Mouse (Mus musculus): ENCODE results near the gene Nt5c3. TPM values are rescaled to one million over a fixed set of nuclear protein-coding genes. Genes with fewer than 3 reads are reported as not detected.
A peak's percentile ranks its signal among the peaks of the same experiment; 100 is the strongest.
"Not testable (repeated sequence)": the region's sequence is repeated elsewhere in the genome, so short reads cannot be mapped to it uniquely, and the experiment has no call there.

The Nt5c3 gene
- polyA plus RNA-seq, 1 experiment from 2014 or later = 164 TPM

DNA sequence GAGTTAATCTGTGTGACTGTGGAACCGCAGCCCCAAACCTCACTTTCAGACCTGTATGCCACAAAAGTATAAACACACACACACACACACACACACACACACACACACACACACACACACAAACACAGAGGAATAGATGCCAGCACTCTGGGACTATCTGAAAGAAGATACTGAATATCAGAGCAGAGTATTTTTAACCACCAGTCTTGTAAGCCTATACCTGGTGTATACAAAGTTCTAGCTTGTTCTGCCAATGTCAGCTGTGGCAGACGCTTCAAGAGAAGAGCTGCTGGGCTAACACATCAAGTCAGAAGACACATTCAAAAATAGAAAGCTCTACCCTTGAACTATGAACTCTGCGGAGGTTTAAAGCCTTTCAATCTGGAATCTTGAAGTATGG, 24.1 kb downstream of the Nt5c3 start:
- peaks cover 2% of the 10 kb centered on the region; the same call in 1 of the 2 replicates for H3K36me3 ChIP-seq (ENCODE audit: control insufficient read depth, insufficient read depth, low read length)
- no peaks in the 10 kb centered on the region for H3K9me3 ChIP-seq (ENCODE audit: control insufficient read depth, low read length)
- no peak overlapping the region for H3K9ac ChIP-seq (ENCODE audit: low read depth, low read length)
- peaks cover 33% of the 10 kb centered on the region for H3K4me1 ChIP-seq (replicated peaks; ENCODE audit: control insufficient read depth, insufficient read depth, low read length)
- no peak overlapping the region for H3K27ac ChIP-seq (ENCODE audit: low read depth, low read length)
- ATAC-seq (replicated peaks; ENCODE audit: low FRiP score) (no peak), DNase-seq (ENCODE audit: low spot score) (no peak)
- WGBS = 80% methylated on average over 3 of the region's 3 CpGs
- H3K27me3 ChIP-seq (replicated peaks; ENCODE audit: control insufficient read depth, insufficient read depth, low read length) = no peaks in the 10 kb centered on the region
- no peak overlapping the region for H3K4me3 ChIP-seq (ENCODE audit: low read depth, low read length)
- no peak overlapping the region for H3K4me2 ChIP-seq

DNA sequence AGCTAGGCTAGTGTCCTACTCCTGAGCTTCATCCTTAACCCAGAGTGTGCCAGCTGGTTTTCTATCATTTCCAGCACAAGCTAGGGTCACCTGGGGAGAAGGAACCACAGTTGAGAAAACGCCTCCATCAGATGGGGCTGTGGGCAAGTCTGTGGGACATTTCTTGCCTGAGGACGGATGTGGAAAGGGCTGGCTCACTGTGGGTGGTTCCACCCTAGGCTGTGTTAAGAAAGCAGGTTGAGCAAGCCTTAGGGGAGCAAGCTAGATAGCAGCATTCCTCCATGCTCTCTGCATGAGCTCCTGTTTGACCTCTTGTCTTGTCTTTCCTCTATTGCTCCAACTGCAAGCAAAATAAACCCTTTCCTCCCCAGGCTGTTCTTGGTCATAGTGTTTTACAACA, 33.0 kb downstream of the Nt5c3 start:
- Histone ChIP-seq H3K4me1 (replicated peaks; ENCODE audit: control insufficient read depth, insufficient read depth, low read length) (no peaks in the 10 kb centered on the region), H3K4me2 (no peak overlapping the region), H3K9me3 (ENCODE audit: control insufficient read depth, low read length) (no peaks in the 10 kb centered on the region), H3K27ac (ENCODE audit: low read depth, low read length) (no peak overlapping the region), H3K27me3 (replicated peaks; ENCODE audit: control insufficient read depth, insufficient read depth, low read length) (no peaks in the 10 kb centered on the region), H3K4me3 (ENCODE audit: low read depth, low read length) (no peak overlapping the region), H3K36me3 (ENCODE audit: control insufficient read depth, insufficient read depth, low read length) (peaks cover 30% of the 10 kb centered on the region), H3K9ac (ENCODE audit: low read depth, low read length) (no peak overlapping the region)
- DNase-seq (ENCODE audit: low spot score) (no peak), ATAC-seq (replicated peaks; ENCODE audit: low FRiP score) (no peak)
- WGBS = 69% methylated on average over 2 of the region's 2 CpGs

DNA sequence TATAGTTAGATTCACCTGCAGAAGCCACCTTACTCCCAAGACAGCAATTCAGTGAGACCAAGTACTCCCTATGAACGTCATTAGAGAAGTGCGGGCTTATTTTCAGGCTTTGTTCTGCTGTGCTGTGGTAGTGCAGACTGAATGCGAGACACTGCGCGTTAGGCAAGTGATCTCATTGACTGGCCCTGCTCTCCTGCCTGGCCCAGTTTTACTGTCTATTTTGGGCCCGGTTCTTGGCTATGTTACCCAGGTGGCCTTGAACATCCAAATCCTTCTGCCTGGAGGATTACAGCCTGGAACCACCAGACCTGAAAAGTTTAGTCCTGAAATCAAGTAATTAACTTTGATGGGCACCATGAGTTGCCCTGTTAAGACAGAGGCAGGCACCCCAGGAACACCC, 35.2 kb downstream of the Nt5c3 start:
- Histone ChIP-seq H3K4me1 (replicated peaks; ENCODE audit: control insufficient read depth, insufficient read depth, low read length) (no peaks in the 10 kb centered on the region), H3K36me3 (ENCODE audit: control insufficient read depth, insufficient read depth, low read length) (peaks cover 36% of the 10 kb centered on the region), H3K4me2 (no peak overlapping the region), H3K9me3 (ENCODE audit: control insufficient read depth, low read length) (no peaks in the 10 kb centered on the region), H3K4me3 (ENCODE audit: low read depth, low read length) (no peak overlapping the region), H3K9ac (ENCODE audit: low read depth, low read length) (no peak overlapping the region), H3K27me3 (replicated peaks; ENCODE audit: control insufficient read depth, insufficient read depth, low read length) (no peaks in the 10 kb centered on the region), H3K27ac (ENCODE audit: low read depth, low read length) (no peak overlapping the region)
- ATAC-seq (replicated peaks; ENCODE audit: low FRiP score) (no peak), DNase-seq (ENCODE audit: low spot score) (no peak)
- 95% methylated on average over 6 of the region's 6 CpGs for WGBS

DNA sequence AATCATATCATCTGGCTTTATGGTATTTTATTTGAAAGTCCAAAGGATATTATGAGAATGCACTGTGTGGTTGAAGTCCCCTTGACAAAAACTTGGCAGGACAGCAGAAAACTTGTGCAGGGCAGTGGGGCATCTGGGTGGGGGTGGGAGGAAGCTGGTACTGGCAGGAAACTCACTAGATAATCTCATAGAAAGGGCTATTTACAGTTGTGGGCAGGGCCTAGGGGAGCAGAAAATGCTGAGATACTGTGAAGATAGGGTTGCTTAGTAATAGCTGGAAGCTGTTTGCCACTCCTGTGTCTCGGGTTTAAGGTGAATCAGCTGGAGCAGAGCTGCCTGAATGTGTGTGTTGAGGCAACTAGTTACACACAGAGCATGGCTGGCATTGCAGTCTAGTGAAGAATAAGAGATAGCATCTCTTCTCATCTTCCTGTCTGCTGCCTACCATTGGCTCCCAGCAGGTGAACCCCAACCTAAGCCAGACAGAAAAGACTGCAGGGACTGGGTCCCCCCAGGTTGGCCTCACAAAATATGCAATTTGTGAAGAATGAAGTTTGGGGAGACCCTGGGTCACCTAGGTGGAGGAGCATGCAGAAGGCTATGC, 44.3 kb downstream of the Nt5c3 start:
- peaks cover 25% of the 10 kb centered on the region; the same call in 1 of the 2 replicates for H3K36me3 ChIP-seq (ENCODE audit: control insufficient read depth, insufficient read depth, low read length)
- peak overlapping the region; percentile 13; the same call in 1 of the 2 replicates for H3K4me2 ChIP-seq
- H3K27me3 ChIP-seq (replicated peaks; ENCODE audit: control insufficient read depth, insufficient read depth, low read length) = no peaks in the 10 kb centered on the region
- H3K4me3 ChIP-seq (ENCODE audit: low read depth, low read length) = no peak overlapping the region
- no peak overlapping the region for H3K9ac ChIP-seq (ENCODE audit: low read depth, low read length)
- H3K9me3 ChIP-seq (ENCODE audit: control insufficient read depth, low read length) = no peaks in the 10 kb centered on the region
- WGBS = 13% methylated on average over 1 of the region's 1 CpGs
- DNase-seq (ENCODE audit: low spot score) = no peak
- H3K4me1 ChIP-seq (replicated peaks; ENCODE audit: control insufficient read depth, insufficient read depth, low read length) = peaks cover 12% of the 10 kb centered on the region
- ATAC-seq (replicated peaks; ENCODE audit: low FRiP score) = peak; percentile 75
- H3K27ac ChIP-seq (ENCODE audit: low read depth, low read length) = no peak overlapping the region

DNA sequence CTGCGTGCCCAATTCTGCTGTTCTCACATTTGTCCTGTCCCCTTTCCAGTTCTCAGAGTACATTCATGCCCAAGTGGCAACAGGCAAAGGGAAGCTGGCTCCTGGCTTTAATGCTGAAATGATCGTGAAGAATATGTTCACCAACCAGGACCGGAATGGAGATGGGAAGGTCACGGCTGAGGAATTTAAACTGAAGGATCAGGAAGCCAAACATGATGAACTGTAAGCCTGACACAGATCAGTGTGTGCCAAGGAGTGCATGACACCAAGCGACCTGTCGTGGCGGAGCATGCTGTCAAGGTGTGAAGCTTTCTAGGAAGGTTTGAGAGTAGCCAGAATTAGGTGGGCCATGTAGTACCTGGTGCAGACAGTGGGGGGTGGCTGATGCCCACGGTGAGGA, 45.7 kb downstream of the Nt5c3 start:
- H3K4me1 ChIP-seq (replicated peaks; ENCODE audit: control insufficient read depth, insufficient read depth, low read length) = peaks cover 12% of the 10 kb centered on the region
- H3K4me3 ChIP-seq (ENCODE audit: low read depth, low read length) = no peak overlapping the region
- whole genome bisulfite sequencing = 93% methylated on average over 8 of the region's 8 CpGs
- DNase-seq (ENCODE audit: low spot score) (no peak), ATAC-seq (replicated peaks; ENCODE audit: low FRiP score) (no peak)
- H3K36me3 ChIP-seq (ENCODE audit: control insufficient read depth, insufficient read depth, low read length) = peaks cover 15% of the 10 kb centered on the region; the same call in 1 of the 2 replicates
- H3K27me3 ChIP-seq (replicated peaks; ENCODE audit: control insufficient read depth, insufficient read depth, low read length) = no peaks in the 10 kb centered on the region
- H3K4me2 ChIP-seq = no peak overlapping the region
- no peak overlapping the region for H3K27ac ChIP-seq (ENCODE audit: low read depth, low read length)
- H3K9ac ChIP-seq (ENCODE audit: low read depth, low read length) = no peak overlapping the region
- H3K9me3 ChIP-seq (ENCODE audit: control insufficient read depth, low read length) = no peaks in the 10 kb centered on the region

DNA sequence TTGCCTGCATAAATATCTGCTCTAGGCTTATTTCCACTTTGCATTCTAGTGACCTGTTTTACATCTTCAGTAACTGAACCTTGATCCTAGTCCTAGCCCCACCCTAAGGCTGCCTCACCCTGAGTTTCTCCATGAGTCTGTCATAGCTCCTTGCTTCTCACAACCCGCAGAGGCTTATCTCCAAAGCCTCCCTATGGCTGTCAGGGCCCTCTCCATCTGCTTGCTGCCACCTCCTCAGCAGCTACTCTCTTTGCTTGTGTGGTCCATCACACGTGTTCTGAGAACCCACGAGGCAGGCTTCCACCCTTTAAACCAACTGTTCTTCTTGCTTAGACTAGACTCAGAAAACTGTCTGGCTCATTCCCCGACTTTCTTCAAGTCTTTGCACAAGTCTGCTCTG, 46.9 kb downstream of the Nt5c3 start:
- Histone ChIP-seq H3K4me2 (no peak overlapping the region), H3K27ac (ENCODE audit: low read depth, low read length) (no peak overlapping the region), H3K9ac (ENCODE audit: low read depth, low read length) (no peak overlapping the region), H3K9me3 (ENCODE audit: control insufficient read depth, low read length) (no peaks in the 10 kb centered on the region), H3K36me3 (ENCODE audit: control insufficient read depth, insufficient read depth, low read length) (peaks cover 8% of the 10 kb centered on the region; the same call in 1 of the 2 replicates), H3K4me1 (replicated peaks; ENCODE audit: control insufficient read depth, insufficient read depth, low read length) (peaks cover 12% of the 10 kb centered on the region), H3K4me3 (ENCODE audit: low read depth, low read length) (no peak overlapping the region), H3K27me3 (replicated peaks; ENCODE audit: control insufficient read depth, insufficient read depth, low read length) (no peaks in the 10 kb centered on the region)
- ATAC-seq (replicated peaks; ENCODE audit: low FRiP score) (peak; percentile 65), DNase-seq (ENCODE audit: low spot score) (no peak)
- 59% methylated on average over 4 of the region's 4 CpGs for WGBS

DNA sequence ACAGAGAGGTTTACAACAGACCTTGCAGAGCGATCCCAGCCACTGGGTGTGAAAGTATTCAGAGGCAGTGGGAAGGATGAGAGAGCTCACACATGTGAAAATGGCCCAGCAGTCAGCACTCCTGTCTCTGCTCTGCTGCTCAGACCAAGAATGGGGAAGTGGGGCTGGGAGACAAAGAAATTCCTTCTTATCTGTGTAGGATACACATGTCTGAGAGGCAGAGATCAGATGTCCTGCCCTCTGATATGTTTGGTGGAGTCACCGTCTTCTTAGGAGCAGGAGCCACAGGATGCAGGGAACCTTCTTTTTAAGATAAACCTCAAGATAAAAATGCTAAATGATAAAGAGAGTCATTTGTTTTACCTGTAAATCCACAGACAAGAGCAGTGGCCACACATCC, 53.7 kb downstream of the Nt5c3 start:
- peak; percentile 53; the same call in 1 of the 2 replicates for ATAC-seq (replicated peaks; ENCODE audit: low FRiP score)

DNA sequence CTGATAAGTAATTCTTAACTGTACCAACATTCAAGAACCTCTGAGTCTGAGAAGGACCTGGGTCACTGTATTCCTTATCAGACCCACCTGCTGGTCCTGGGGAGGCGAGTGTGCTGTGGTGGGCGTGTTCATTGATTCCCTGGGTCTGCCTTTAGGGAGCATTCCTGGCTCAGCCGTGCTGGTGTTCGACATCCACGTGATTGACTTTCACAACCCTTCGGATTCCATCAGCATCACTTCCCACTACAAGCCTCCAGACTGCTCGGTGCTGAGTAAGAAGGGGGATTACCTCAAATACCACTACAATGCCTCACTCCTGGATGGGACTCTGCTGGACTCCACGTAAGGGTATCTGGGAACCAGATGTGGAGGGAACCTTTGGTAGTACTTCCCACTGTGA, 55.2 kb downstream of the Nt5c3 start:
- H3K9ac ChIP-seq (ENCODE audit: low read depth, low read length) = no peak overlapping the region
- H3K27me3 ChIP-seq (replicated peaks; ENCODE audit: control insufficient read depth, insufficient read depth, low read length) = no peaks in the 10 kb centered on the region
- H3K36me3 ChIP-seq (ENCODE audit: control insufficient read depth, insufficient read depth, low read length) = no peaks in the 10 kb centered on the region; the same call in 1 of the 2 replicates
- H3K4me1 ChIP-seq (replicated peaks; ENCODE audit: control insufficient read depth, insufficient read depth, low read length) = peaks cover 23% of the 10 kb centered on the region
- H3K4me3 ChIP-seq (ENCODE audit: low read depth, low read length) = no peak overlapping the region
- DNase-seq (ENCODE audit: low spot score) (no peak), ATAC-seq (replicated peaks; ENCODE audit: low FRiP score) (peak; percentile 70)
- no peaks in the 10 kb centered on the region for H3K9me3 ChIP-seq (ENCODE audit: control insufficient read depth, low read length)
- no peak overlapping the region for H3K4me2 ChIP-seq
- H3K27ac ChIP-seq (ENCODE audit: low read depth, low read length) = no peak overlapping the region
- WGBS = 70% methylated on average over 8 of the region's 8 CpGs

More for the DNA sequence above, 53.7 kb downstream of the Nt5c3 start:
- Histone ChIP-seq H3K4me1 (replicated peaks; ENCODE audit: control insufficient read depth, insufficient read depth, low read length) (peaks cover 23% of the 10 kb centered on the region), H3K9me3 (ENCODE audit: control insufficient read depth, low read length) (no peaks in the 10 kb centered on the region), H3K9ac (ENCODE audit: low read depth, low read length) (no peak overlapping the region), H3K27me3 (replicated peaks; ENCODE audit: control insufficient read depth, insufficient read depth, low read length) (no peaks in the 10 kb centered on the region), H3K4me2 (no peak overlapping the region), H3K4me3 (ENCODE audit: low read depth, low read length) (no peak overlapping the region), H3K27ac (ENCODE audit: low read depth, low read length) (no peak overlapping the region), H3K36me3 (ENCODE audit: control insufficient read depth, insufficient read depth, low read length) (no peaks in the 10 kb centered on the region; the same call in 1 of the 2 replicates)
- DNase-seq (ENCODE audit: low spot score) = no peak
- WGBS = 38% methylated on average over 2 of the region's 2 CpGs

DNA sequence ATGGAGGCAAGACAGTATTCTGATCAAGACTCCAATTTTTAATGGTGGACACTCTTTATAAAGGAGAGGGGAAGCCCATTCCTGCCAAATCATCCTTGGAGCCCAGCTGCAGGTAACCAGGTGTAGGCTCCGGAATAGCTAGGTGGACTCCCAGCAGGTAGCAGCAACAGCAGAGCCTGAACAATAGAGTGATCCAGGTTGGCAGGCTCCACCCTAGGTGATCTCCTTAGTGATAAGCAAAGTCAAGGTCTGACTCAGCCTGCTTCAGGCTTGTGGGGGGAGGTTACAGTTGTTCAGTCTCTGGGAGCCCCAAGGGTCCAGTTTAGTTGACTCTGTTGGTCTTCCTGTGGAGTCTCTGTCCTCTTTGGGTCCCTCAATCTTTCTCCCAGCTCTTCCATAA, 56.8 kb downstream of the Nt5c3 start:
- WGBS = 89% methylated on average over 1 of the region's 1 CpGs
- not testable (repeated sequence) for H3K9me3 ChIP-seq (ENCODE audit: control insufficient read depth, low read length); H3K27ac ChIP-seq (ENCODE audit: low read depth, low read length); H3K4me3 ChIP-seq (ENCODE audit: low read depth, low read length); DNase-seq (ENCODE audit: low spot score); H3K4me2 ChIP-seq; ATAC-seq (replicated peaks; ENCODE audit: low FRiP score); H3K27me3 ChIP-seq (replicated peaks; ENCODE audit: control insufficient read depth, insufficient read depth, low read length); H3K9ac ChIP-seq (ENCODE audit: low read depth, low read length); H3K36me3 ChIP-seq (ENCODE audit: control insufficient read depth, insufficient read depth, low read length)
- H3K4me1 ChIP-seq (replicated peaks; ENCODE audit: control insufficient read depth, insufficient read depth, low read length) = peaks cover 23% of the 10 kb centered on the region

Measured in liver, embryonic 11.5 days (tissue).